Mouse (Mus musculus) hindbrain, embryonic 10.5 days (tissue): ENCODE data around the gene Ints7. TPM values are rescaled to one million over a fixed set of nuclear protein-coding genes. Genes with fewer than 3 reads are reported as not detected.

Experiments used
- DNase-seq: peaks from one replicate; pipeline ENCODE4 v3.0.0-alpha.2; 2017; ENCODE audit warnings: low spot score
- H3K27ac ChIP-seq: fragments of 300-500 bp; sonication (generic); 2 replicates; pipeline ENCODE4 v1.5.1; 2016; ENCODE audit warnings: mild to moderate bottlenecking, moderate library complexity
- H3K27me3 ChIP-seq: fragments of 300-500 bp; sonication (generic); 2 replicates; pipeline ENCODE4 v1.6.1; 2016; ENCODE audit warnings: mild to moderate bottlenecking; ENCODE audit not compliant: poor library complexity, insufficient read depth, severe bottlenecking
- H3K36me3 ChIP-seq: fragments of 300-500 bp; sonication (generic); 2 replicates; pipeline ENCODE4 v1.6.1; 2016; ENCODE audit warnings: mild to moderate bottlenecking, moderate library complexity
- H3K4me1 ChIP-seq: fragments of 300-500 bp; sonication (generic); replicated peaks from 2 replicates; pipeline ENCODE4 v1.6.1; 2016; ENCODE audit warnings: mild to moderate bottlenecking
- H3K4me3 ChIP-seq: fragments of 300-500 bp; sonication (generic); 2 replicates; pipeline ENCODE4 v1.5.1; 2016; ENCODE audit warnings: mild to moderate bottlenecking, moderate library complexity
- H3K9me3 ChIP-seq: fragments of 300-500 bp; sonication (generic); 2 replicates; pipeline ENCODE4 v1.6.1; 2016; ENCODE audit warnings: mild to moderate bottlenecking, moderate library complexity
- WGBS: fragments of 180-500 bp; shearing (Covaris S2); methylation state at CpG from one replicate; pipeline ENCODE4 v1.1.7; 2016; 5-methylcytosine and 5-hydroxymethylcytosine counted together
- polyA plus RNA-seq: library from polyadenylated mRNA; unstranded; fragments of >200 nt; fragmentation: Nextera tagmentation; extraction: Ambion mirVana; gene quantifications from 2 replicates; pipeline ENCODE4 v1.2.1, GENCODE M21; 2016

Gene Ints7
- polyA plus RNA-seq, 1 experiment from 2014 or later = 67.4 TPM

GRCm38 (mm10) chr1:191562823-191563365 lies 12.5 kb upstream of the Ints7 start:
- WGBS = 79% methylated on average over 6 of the region's 6 CpGs
- Histone ChIP-seq H3K4me3 (no peak overlapping the region), H3K27ac (no peak overlapping the region), H3K4me1 (no peaks in the 10 kb centered on the region), H3K36me3 (peaks cover 83% of the 10 kb centered on the region), H3K27me3 (no peaks in the 10 kb centered on the region), H3K9me3 (no peaks in the 10 kb centered on the region)
- no peak for DNase-seq

GRCm38 (mm10) chr1:191567859-191568258 lies 7.6 kb upstream of the Ints7 start:
- WGBS = 88% methylated on average over 1 of the region's 1 CpGs
- DNase-seq = no peak
- peaks cover 67% of the 10 kb centered on the region for H3K36me3 ChIP-seq
- no peaks in the 10 kb centered on the region for H3K9me3 ChIP-seq
- no peak overlapping the region for H3K27ac ChIP-seq
- peaks cover 5% of the 10 kb centered on the region; the same call in 1 of the 2 replicates for H3K4me1 ChIP-seq
- no peaks in the 10 kb centered on the region for H3K27me3 ChIP-seq
- no peak overlapping the region for H3K4me3 ChIP-seq

GRCm38 (mm10) chr1:191569625-191570024 lies 5.8 kb upstream of the Ints7 start:
- Histone ChIP-seq H3K27ac (no peak overlapping the region), H3K4me3 (no peak overlapping the region), H3K4me1 (peaks cover 18% of the 10 kb centered on the region), H3K27me3 (no peaks in the 10 kb centered on the region), H3K36me3 (peaks cover 57% of the 10 kb centered on the region), H3K9me3 (no peaks in the 10 kb centered on the region)
- 99% methylated on average over 2 of the region's 2 CpGs for WGBS
- DNase-seq = no peak

- H3K4me1 ChIP-seq = peaks cover 18% of the 10 kb centered on the region
- no peak overlapping the region for H3K27ac ChIP-seq
- H3K27me3 ChIP-seq = no peaks in the 10 kb centered on the region
- no peaks in the 10 kb centered on the region for H3K9me3 ChIP-seq
- DNase-seq = no peak
- H3K4me3 ChIP-seq = no peak overlapping the region
- H3K36me3 ChIP-seq = peaks cover 50% of the 10 kb centered on the region
- WGBS = 92% methylated on average over 3 of the region's 3 CpGs
These were observed 5.0 kb upstream of the Ints7 start for GRCm38 (mm10) chr1:191570415-191570814.

DNA sequence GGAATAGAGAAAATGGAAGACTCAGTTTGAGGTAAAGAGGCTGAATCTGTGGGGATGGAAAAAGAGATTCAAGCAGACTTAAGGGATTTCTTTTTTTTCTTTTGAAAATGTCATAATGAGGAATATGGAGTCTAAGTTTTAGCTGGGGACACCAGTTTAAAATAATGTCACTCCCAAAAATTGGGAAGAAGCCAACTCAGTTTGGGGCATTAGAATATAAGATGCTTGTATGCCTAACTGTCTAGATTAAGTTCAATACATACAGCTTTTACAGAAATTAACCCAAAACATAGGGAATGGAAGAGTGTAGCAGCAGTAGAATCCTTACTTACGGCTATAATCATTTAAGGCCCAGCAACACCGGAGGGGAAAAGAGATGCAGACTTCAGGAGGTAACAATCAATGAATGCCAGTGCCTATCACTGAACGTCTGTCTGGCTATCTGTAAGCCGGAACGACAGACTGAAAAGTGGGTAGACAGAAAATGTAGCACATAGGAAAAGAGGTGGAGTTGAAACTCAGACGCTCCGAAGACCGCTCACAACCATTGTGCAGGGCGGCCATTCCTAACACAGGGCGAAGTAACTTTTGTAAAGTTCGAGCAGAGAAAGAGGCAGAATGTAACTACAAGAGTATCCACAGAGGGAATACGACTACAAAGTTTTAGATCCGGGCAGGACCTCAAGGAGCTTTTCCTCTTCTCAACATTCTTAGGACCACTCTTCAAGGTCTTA lies 1.4 kb upstream of the Ints7 start:
- Histone ChIP-seq H3K4me1 (peaks cover 41% of the 10 kb centered on the region), H3K27me3 (no peaks in the 10 kb centered on the region), H3K4me3 (peak overlapping the region; percentile 91), H3K36me3 (peaks cover 32% of the 10 kb centered on the region), H3K9me3 (no peaks in the 10 kb centered on the region), H3K27ac (peak overlapping the region; percentile 97)
- WGBS = 4% methylated on average over 13 of the region's 13 CpGs
- peak; percentile 18 for DNase-seq

DNA sequence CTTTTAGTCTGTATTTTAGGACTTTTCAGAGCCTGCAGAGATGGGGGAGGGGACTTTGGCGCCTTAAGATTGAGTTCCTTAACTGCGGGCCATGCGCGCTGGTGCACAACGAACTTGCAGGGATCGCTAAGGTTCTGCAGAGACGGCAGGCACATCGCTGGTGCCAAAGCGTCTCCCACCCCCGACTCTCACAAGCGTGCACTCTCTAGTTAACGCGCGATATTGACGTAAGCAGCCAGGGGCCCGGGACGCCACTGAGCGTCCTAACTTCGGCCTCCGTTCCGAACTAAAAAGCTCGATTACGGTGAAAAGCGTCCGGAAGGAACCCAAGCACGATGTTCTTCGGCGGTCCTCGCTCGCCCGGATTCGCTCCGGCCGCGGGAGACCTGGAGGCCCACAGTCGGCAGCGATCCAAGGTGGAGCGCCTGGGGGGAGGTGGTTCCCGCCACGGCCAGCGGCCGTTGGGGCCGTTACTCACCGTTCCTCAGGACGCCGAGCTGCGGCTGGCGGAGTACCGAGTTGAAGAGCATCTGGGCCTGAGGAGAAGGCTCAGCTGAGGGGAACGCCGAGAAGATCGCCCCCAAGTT lies 472 bp upstream of the Ints7 start:
- H3K27me3 ChIP-seq = no peaks in the 10 kb centered on the region
- H3K9me3 ChIP-seq = peaks cover 6% of the 10 kb centered on the region
- H3K27ac ChIP-seq = peak overlapping the region; percentile 97
- peaks cover 41% of the 10 kb centered on the region for H3K4me1 ChIP-seq
- under 1% methylated on average over 52 of the region's 52 CpGs for WGBS
- DNase-seq = peak; percentile 77
- H3K4me3 ChIP-seq = peak overlapping the region; percentile 91
- peaks cover 32% of the 10 kb centered on the region for H3K36me3 ChIP-seq

DNA sequence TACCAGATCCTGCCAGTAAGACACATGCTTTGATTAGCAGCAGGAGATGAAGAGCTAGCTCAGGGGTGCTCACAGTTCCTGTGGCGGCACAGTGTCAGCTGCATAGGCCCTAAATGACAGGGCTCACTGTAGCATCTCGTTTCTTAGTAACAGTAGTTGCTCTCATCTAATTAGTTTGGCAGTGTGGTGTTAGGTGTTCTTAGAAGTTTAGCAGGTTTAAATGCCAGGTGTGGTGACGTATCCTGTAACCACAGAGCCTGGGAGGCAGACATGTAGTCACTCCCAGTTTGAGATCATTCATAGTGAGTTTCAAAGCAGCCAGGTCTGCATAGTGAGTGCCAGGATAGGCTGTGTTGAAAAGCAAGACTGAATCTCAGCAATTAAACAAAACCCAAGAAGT lies 4.1 kb downstream of the Ints7 start:
- H3K27me3 ChIP-seq = no peaks in the 10 kb centered on the region
- WGBS = 90% methylated on average over 3 of the region's 3 CpGs
- no peak overlapping the region for H3K27ac ChIP-seq
- H3K4me1 ChIP-seq = peaks cover 24% of the 10 kb centered on the region
- peaks cover 60% of the 10 kb centered on the region for H3K36me3 ChIP-seq
- peaks cover 11% of the 10 kb centered on the region for H3K9me3 ChIP-seq
- no peak overlapping the region for H3K4me3 ChIP-seq
- no peak for DNase-seq

GRCm38 (mm10) chr1:191581641-191582040 lies 6.2 kb downstream of the Ints7 start:
- Histone ChIP-seq H3K36me3 (peaks cover 79% of the 10 kb centered on the region), H3K27ac (no peak overlapping the region), H3K27me3 (no peaks in the 10 kb centered on the region), H3K4me3 (no peak overlapping the region), H3K4me1 (peaks cover 18% of the 10 kb centered on the region), H3K9me3 (peaks cover 11% of the 10 kb centered on the region)
- 94% methylated on average over 4 of the region's 4 CpGs for WGBS
- DNase-seq = no peak

GRCm38 (mm10) chr1:191583836-191584235 lies 8.4 kb downstream of the Ints7 start:
- WGBS = 95% methylated on average over 4 of the region's 4 CpGs
- peaks cover 91% of the 10 kb centered on the region for H3K36me3 ChIP-seq
- no peaks in the 10 kb centered on the region for H3K27me3 ChIP-seq
- DNase-seq = no peak
- no peak overlapping the region for H3K4me3 ChIP-seq
- H3K9me3 ChIP-seq = peaks cover 11% of the 10 kb centered on the region
- H3K27ac ChIP-seq = no peak overlapping the region
- no peaks in the 10 kb centered on the region for H3K4me1 ChIP-seq

DNA sequence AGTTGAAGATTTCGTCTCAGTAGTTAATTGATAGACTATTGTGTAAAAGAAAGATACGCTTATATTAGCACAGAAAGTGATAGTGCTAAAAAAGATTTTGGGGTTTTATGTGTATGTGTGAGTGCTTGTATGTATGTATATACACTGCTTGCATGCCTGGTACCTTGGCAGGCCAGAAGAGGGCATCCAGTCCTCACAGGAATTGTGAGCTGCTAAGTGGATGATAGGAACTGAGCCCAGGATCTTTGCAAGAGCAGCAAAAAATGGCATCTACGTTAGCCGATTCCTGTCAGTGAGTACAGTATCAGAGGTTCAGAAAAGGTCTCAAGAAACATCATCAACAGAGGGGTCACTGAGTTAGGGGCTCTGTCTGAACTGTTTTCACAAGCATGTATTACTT lies 9.0 kb downstream of the Ints7 start:
- Histone ChIP-seq H3K36me3 (peaks cover 91% of the 10 kb centered on the region), H3K4me3 (no peak overlapping the region), H3K9me3 (peaks cover 9% of the 10 kb centered on the region), H3K4me1 (no peaks in the 10 kb centered on the region), H3K27me3 (no peaks in the 10 kb centered on the region), H3K27ac (no peak overlapping the region)
- 91% methylated on average over 4 of the region's 4 CpGs for WGBS
- no peak for DNase-seq

DNA sequence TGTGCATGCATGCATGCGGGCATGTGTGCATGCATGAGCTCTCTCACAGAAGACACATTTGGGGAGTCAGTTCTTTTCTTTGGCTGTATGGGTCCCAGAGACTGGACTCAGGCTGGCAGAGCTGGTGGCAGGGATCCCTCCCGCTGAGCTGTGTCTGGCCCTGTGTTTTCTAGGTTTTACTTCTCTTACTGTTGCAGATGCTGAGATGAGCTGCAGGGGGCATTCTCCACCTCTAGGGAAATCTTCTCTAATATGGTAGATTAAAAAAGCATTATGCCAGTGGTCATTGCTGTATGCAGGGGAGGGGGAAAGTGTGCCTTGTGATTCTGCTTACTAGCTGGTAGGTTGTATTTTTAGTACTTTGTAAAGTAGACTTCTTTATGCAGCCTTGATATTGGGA lies 10.3 kb downstream of the Ints7 start:
- peaks cover 91% of the 10 kb centered on the region for H3K36me3 ChIP-seq

DNA sequence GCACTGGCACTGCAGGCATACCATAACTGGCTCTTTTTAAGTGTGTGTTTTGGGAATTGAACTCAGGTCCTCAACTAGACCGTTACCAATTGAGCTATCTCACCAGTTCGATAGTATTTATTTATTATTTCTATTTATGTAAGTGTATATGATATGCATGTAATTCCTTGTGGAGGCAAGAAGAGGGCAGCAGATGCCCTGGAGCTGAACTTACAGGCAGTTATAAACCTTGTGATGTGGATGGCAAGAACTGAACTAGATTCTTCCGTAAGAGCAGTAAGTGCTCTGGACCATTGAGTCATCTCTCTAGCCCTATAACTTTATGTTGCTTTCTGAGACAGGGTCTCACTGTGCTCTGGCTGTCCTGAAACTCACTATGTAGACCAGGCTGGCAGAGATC lies 11.6 kb downstream of the Ints7 start:
- 97% methylated on average over 3 of the region's 3 CpGs for WGBS
- DNase-seq = no peak
- Histone ChIP-seq H3K9me3 (no peaks in the 10 kb centered on the region), H3K27ac (no peak overlapping the region), H3K4me3 (no peak overlapping the region), H3K4me1 (no peaks in the 10 kb centered on the region), H3K27me3 (no peaks in the 10 kb centered on the region), H3K36me3 (peaks cover 94% of the 10 kb centered on the region)

More for the DNA sequence above, 10.3 kb downstream of the Ints7 start:
- H3K27me3 ChIP-seq = no peaks in the 10 kb centered on the region
- H3K4me1 ChIP-seq = no peaks in the 10 kb centered on the region
- DNase-seq = no peak
- H3K27ac ChIP-seq = no peak overlapping the region
- H3K9me3 ChIP-seq = no peaks in the 10 kb centered on the region
- no peak overlapping the region for H3K4me3 ChIP-seq
- WGBS = 91% methylated on average over 2 of the region's 2 CpGs

- Histone ChIP-seq H3K4me3 (no peak overlapping the region), H3K36me3 (peaks cover 93% of the 10 kb centered on the region)
These were observed 13.3 kb downstream of the Ints7 start for GRCm38 (mm10) chr1:191588749-191589148.

More at GRCm38 (mm10) chr1:191588749-191589148, 13.3 kb downstream of the Ints7 start:
- DNase-seq = no peak
- Histone ChIP-seq H3K27me3 (no peaks in the 10 kb centered on the region), H3K27ac (no peak overlapping the region), H3K4me1 (no peaks in the 10 kb centered on the region), H3K9me3 (no peaks in the 10 kb centered on the region)
- 96% methylated on average over 2 of the region's 2 CpGs for WGBS
